Mouse (Mus musculus) CD4-positive helper T cell, adult 2 months (primary cell): ENCODE data around the gene Frmd6.

Experiments
- DNase-seq: peaks from one replicate; pipeline ENCODE4 v3.0.0-alpha.2; 2012; ENCODE audit warnings: low read depth, missing footprints, low spot score

The Frmd6 gene

DNA sequence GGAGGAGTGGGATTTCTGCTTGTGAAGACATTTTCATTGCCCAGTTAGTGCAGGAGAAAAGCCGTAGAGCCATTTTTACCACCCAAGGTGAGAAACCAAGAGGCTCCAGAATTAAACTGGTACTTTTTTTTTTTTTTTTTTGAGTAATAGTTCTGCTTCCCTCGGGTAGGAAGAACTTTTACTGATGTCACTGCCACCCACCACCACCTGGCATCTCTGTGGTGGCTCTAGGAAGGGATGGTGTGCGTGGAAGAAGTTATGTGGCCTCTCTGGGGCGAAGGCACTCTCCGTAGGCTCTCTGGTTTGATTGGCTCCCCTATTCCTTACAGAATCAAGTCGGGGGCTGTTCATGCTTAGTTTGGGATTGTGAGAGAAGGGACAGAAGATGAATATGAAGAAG is 17.3 kb upstream of the Frmd6 start:
- DNase-seq, result no peak

GRCm38 (mm10) chr12:70809957-70810356 is 15.4 kb upstream of the Frmd6 start:
- DNase-seq, result no peak

DNA sequence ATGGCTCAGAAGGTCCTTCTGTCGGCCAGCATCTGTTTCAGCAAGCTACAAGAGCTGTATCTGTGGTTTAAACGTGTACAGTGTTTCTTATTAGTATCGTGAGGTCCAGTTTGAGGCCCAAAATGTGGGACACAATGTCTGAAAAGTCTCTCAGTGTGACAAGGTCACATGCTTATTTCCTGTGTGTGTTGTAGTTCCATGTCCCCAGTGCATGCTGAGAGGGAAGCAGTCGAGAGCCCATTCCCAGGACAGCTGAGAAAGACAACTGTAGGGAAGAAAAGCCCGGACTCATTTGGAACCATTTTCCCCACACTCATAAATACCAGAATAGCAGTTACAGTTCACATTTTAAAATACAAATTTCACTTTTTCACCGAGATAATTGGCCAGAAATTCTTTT is 13.5 kb upstream of the Frmd6 start:
- DNase-seq, result no peak

GRCm38 (mm10) chr12:70812176-70812575 is 13.1 kb upstream of the Frmd6 start:
- DNase-seq, result no peak

- no peak for DNase-seq
Observed at GRCm38 (mm10) chr12:70812822-70813465, 12.4 kb upstream of the Frmd6 start.

GRCm38 (mm10) chr12:70816731-70817130 is 8.6 kb upstream of the Frmd6 start:
- DNase-seq, result no peak

GRCm38 (mm10) chr12:70824017-70824416 is 1.3 kb upstream of the Frmd6 start:
- DNase-seq, result no peak

- DNase-seq, result no peak
Observed at GRCm38 (mm10) chr12:70825651-70826317, 470 bp downstream of the Frmd6 start.

GRCm38 (mm10) chr12:70826318-70827072 is 1.2 kb downstream of the Frmd6 start:
- peak; percentile 40 for DNase-seq

GRCm38 (mm10) chr12:70827187-70827900 is 2.0 kb downstream of the Frmd6 start:
- DNase-seq, result peak; percentile 40

DNA sequence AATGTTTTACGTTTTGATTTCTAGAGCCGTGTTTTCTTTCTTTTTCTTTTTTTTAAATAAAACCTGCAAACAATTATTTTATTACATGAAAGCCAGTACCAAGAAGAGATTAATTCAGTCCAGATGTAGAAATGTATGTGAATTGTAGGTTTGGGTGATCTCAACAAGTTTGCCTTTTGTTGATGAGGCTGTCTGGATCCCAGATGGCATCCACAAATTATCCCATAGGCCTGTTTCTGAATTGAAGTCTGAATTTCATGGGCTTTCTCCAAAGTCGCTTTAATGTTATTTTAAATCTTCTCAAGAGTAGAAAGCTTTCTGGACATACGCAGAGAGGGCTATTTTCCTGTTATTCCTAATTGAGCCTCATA is 2.6 kb downstream of the Frmd6 start:
- no peak for DNase-seq

DNA sequence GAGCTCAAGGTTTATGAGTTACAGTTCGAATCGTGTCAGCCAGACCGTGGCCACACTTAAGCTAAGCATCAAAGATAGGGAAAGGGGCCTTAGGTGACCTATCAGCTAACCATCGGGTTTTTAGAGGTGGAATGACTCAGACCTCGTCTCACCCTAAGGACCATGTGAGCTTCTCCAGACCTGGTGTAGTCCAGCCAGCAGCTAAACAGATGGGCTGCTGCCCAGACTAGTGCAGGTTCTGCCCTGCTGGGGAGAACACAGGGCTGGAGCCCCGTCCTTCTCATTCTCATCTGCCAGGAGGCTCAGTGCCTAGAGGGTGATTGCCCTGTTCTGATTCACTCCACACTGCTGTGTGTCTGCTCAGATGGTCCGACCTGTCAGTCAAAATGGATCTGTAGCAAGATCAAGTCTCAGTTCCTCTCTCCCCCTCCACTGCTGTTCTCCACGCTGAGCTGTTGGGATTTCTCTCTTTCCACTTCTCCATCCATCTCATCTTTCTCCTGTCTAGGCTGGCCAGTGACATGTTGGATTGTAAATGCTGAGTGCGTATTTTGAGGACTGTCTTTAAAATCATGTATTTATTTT is 5.8 kb downstream of the Frmd6 start:
- DNase-seq, result no peak

- DNase-seq, result no peak
Observed at GRCm38 (mm10) chr12:70832216-70832998, 7.1 kb downstream of the Frmd6 start.

DNA sequence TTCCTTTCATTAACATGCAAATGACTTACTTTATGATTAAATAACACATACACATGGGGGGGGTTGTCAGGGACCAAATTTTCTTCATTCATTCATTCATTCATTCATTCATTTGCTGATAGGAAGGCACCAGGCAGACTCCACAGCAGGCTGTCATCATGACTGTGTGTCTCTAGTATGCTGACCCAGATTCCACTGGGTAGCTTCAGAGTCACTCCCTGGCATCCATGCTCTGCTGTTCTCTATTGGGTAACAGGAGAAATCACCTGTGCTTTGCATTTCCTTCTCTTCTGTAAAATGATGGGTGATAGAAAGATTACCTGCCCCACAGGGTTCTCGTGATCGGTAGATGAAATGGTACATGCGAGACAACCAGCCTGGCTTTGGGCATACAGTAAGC is 7.7 kb downstream of the Frmd6 start:
- no peak for DNase-seq

- DNase-seq, result no peak
Observed at GRCm38 (mm10) chr12:70834043-70834442, 8.7 kb downstream of the Frmd6 start.

- no peak for DNase-seq
Observed at GRCm38 (mm10) chr12:70835004-70835403, 9.7 kb downstream of the Frmd6 start.

- no peak for DNase-seq
Observed at GRCm38 (mm10) chr12:70837792-70838321, 12.5 kb downstream of the Frmd6 start.

DNA sequence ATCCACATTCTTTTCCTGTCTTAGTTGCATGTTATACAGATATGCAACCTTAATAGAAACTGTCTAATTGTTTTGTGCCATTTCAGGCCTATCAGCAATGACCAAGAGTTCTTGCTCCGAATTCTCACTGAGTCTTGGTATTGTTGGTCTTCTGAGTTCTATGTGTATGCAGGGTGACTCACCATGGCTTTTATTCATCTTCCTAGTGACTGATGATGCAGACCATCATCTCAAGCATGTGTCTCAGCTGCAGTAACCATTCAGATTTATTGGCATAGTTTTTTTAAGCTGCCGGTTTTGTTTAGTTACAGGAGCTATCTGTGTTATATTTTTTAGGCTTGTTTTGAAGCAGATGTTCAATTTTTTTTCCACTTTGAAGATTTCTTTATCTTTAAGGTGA is 20.1 kb downstream of the Frmd6 start:
- peak; percentile 16 for DNase-seq

GRCm38 (mm10) chr12:70849024-70849423 is 23.7 kb downstream of the Frmd6 start:
- no peak for DNase-seq

- DNase-seq, result peak; percentile 16
Observed at GRCm38 (mm10) chr12:70849517-70850291, 24.4 kb downstream of the Frmd6 start.
